Mouse (Mus musculus): Measurements from ENCODE around the gene Gm5148.

DNA sequence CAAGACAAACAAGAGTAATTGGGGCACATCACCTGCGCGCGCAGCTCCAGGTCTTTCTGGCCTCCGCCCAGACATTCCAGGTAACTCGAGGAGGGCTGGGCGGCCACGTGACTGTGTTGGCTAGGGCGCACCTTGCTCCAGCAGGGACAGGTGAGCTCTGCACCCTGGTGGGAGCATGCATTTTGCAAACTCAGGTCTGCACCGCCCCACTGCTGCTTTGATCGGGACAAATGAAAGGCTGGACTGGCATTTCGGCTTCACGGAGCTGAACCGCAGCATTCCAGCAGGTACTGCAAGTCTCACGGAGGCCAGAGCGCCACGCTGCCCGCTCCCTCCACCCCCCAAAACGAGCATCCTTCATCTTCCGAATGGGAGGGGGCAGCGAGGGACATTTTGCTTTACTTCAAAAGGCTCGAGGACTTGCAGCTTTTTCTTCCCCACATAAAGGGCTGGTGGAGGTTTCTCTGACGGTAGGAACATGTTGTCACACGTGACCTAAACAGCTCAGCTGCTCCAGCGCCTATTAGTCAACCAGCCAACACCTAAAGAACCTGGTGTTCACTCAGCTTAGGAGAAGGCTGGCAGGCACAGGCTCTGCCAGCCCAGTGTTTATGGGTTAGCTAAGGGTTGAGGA lies at the start of gene Gm5148:
- TF ChIP-seq POLR2A (IDR thresholded peaks at IDR 0.05; ENCODE audit: extremely low read depth, insufficient read depth, low read length) (no peak), CTCF (IDR thresholded peaks at IDR 0.05; ENCODE audit: extremely low read depth, insufficient read depth, low read length) (no peak)

Measured in cortical plate, adult 2 months (tissue).